Mouse (Mus musculus): Measurements from ENCODE around the gene Fate1. TPM values are rescaled to one million over a fixed set of nuclear protein-coding genes. Genes with fewer than 3 reads are reported as not detected.

Gene Fate1
- polyA plus RNA-seq, 1 experiment from 2014 or later = not detected

GRCm38 (mm10) chrX:71983775-71984174, 11.0 kb downstream of the Fate1 start:
- 91% methylated on average over 1 of the region's 1 CpGs for WGBS

DNA sequence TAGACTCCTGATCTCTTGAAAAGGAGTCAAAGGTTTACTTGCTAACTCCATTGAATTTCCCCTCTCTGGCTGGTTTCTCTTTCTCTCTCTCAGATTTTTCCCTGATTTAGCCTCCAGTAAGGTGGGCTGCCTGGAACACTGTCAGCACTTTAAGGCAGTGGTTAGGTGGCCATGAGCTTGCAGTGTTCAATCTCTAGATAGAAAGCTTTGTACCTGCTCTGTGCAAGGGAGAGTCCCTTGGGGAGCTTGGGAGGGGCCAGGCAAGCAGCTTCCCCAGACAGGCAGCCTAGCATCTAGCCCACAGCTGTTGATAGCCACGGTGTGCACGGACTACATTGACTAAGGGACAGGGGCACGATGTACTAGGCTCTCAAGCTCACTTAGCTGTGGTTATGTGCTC, 18.8 kb downstream of the Fate1 start, which contains the start of gene Cnga2:
Gene Cnga2 (plus strand): TSS at position 301 of the 400 bp plus-strand sequence.
- H3K4me2 ChIP-seq = no peak within 1 kb of the TSS
- no peak within 1 kb of the TSS for H3K4me3 ChIP-seq (replicated peaks)
- 77% methylated on average over 3 of the region's 3 CpGs for WGBS
- H3K27me3 ChIP-seq = peaks cover 7% of the 10 kb centered on the region
- H3K4me1 ChIP-seq = no peaks in the 10 kb centered on the region
- no peaks in the 10 kb centered on the region for H3K36me3 ChIP-seq
- no peak for ATAC-seq (replicated peaks; ENCODE audit: low FRiP score)
- H3K27ac ChIP-seq = no peak within 1 kb of the TSS
- no peak within 1 kb of the TSS for H3K9ac ChIP-seq
- H3K9me3 ChIP-seq (replicated peaks) = no peaks in the 10 kb centered on the region

More at GRCm38 (mm10) chrX:71983775-71984174, 11.0 kb downstream of the Fate1 start:
- H3K9me3 ChIP-seq (replicated peaks) = no peaks in the 10 kb centered on the region
- no peaks in the 10 kb centered on the region for H3K4me1 ChIP-seq
- ATAC-seq (replicated peaks; ENCODE audit: low FRiP score) = no peak
- H3K9ac ChIP-seq = no peak overlapping the region
- no peak overlapping the region for H3K27ac ChIP-seq
- no peak overlapping the region for H3K4me2 ChIP-seq
- no peaks in the 10 kb centered on the region for H3K36me3 ChIP-seq
- H3K27me3 ChIP-seq = peaks cover 11% of the 10 kb centered on the region; the same call in 1 of the 2 replicates
- no peak overlapping the region for H3K4me3 ChIP-seq (replicated peaks)

DNA sequence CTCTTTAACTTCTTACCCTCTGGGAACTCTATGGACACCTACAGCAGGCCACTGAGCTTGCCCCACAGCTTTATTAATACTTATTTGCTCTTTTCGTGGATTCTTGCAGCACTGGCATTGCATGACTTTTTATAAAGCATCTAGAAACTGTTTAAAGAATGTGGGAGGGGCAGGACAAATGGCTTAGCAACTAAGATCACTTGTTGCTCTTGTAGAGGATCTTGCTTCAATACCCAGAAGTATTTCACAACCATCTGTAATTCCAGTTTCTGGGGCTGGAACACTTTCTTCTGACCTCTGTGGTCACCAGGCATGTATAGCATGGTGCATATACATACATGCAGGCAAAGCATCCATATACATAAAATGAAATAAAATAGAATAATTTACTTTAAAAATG, 23.2 kb downstream of the Fate1 start:
- WGBS = 74% methylated on average over 1 of the region's 1 CpGs
- no peak for ATAC-seq (replicated peaks; ENCODE audit: low FRiP score)
- no peak overlapping the region for H3K9ac ChIP-seq
- no peaks in the 10 kb centered on the region for H3K9me3 ChIP-seq (replicated peaks)
- no peaks in the 10 kb centered on the region for H3K4me1 ChIP-seq
- no peak overlapping the region for H3K4me3 ChIP-seq (replicated peaks)
- no peak overlapping the region for H3K4me2 ChIP-seq
- H3K36me3 ChIP-seq = no peaks in the 10 kb centered on the region
- peaks cover 7% of the 10 kb centered on the region; the same call in 1 of the 2 replicates for H3K27me3 ChIP-seq
- no peak overlapping the region for H3K27ac ChIP-seq

- ATAC-seq (replicated peaks; ENCODE audit: low FRiP score) = no peak
- H3K27ac ChIP-seq = no peak overlapping the region
Observed at GRCm38 (mm10) chrX:72009930-72010329, 37.1 kb downstream of the Fate1 start.

DNA sequence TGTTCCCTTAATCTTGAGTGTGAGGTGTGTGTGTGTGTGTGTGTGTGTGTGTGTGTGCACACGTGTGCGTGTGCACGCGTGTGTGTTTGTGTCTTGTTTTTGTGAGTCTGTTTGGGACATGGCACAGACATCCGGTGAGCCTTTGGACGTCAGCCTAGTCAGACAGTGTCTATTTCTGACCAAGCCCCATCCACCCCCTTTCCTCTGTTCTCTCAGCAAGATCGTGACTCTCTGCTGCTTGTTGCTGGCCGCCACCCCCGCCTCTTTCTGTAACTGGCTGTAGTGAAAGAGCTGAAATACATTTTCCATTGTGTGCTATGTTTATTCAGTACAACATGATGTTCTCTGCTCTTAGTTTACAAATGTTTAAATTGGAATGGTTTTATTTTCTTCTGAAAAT, 39.5 kb downstream of the Fate1 start:
- WGBS = 76% methylated on average over 9 of the region's 9 CpGs
- no peak for ATAC-seq (replicated peaks; ENCODE audit: low FRiP score)
- Histone ChIP-seq H3K27ac (no peak overlapping the region), H3K4me1 (no peaks in the 10 kb centered on the region), H3K4me3 (replicated peaks) (no peak overlapping the region), H3K4me2 (no peak overlapping the region), H3K9me3 (replicated peaks) (no peaks in the 10 kb centered on the region), H3K27me3 (peaks cover 5% of the 10 kb centered on the region; the same call in 1 of the 2 replicates), H3K9ac (no peak overlapping the region), H3K36me3 (no peaks in the 10 kb centered on the region)

More at GRCm38 (mm10) chrX:72009930-72010329, 37.1 kb downstream of the Fate1 start:
- no peaks in the 10 kb centered on the region for H3K4me1 ChIP-seq
- no peaks in the 10 kb centered on the region for H3K9me3 ChIP-seq (replicated peaks)
- H3K4me3 ChIP-seq (replicated peaks) = no peak overlapping the region
- peaks cover 5% of the 10 kb centered on the region; the same call in 1 of the 2 replicates for H3K27me3 ChIP-seq
- H3K36me3 ChIP-seq = no peaks in the 10 kb centered on the region
- no peak overlapping the region for H3K4me2 ChIP-seq
- no peak overlapping the region for H3K9ac ChIP-seq

GRCm38 (mm10) chrX:72012804-72013203, 40.0 kb downstream of the Fate1 start:
- Histone ChIP-seq H3K9me3 (replicated peaks) (no peaks in the 10 kb centered on the region), H3K4me2 (no peak overlapping the region), H3K9ac (no peak overlapping the region), H3K4me3 (replicated peaks) (no peak overlapping the region), H3K27me3 (peaks cover 5% of the 10 kb centered on the region; the same call in 1 of the 2 replicates), H3K36me3 (no peaks in the 10 kb centered on the region), H3K4me1 (no peaks in the 10 kb centered on the region), H3K27ac (no peak overlapping the region)
- no peak for ATAC-seq (replicated peaks; ENCODE audit: low FRiP score)
- WGBS = 38% methylated on average over 3 of the region's 3 CpGs

- Histone ChIP-seq H3K4me1 (no peaks in the 10 kb centered on the region), H3K4me2 (no peak overlapping the region), H3K9me3 (replicated peaks) (no peaks in the 10 kb centered on the region), H3K36me3 (no peaks in the 10 kb centered on the region), H3K27ac (no peak overlapping the region), H3K9ac (no peak overlapping the region), H3K4me3 (replicated peaks) (no peak overlapping the region), H3K27me3 (peaks cover 7% of the 10 kb centered on the region; the same call in 1 of the 2 replicates)
- WGBS = 85% methylated on average over 1 of the region's 1 CpGs
- no peak for ATAC-seq (replicated peaks; ENCODE audit: low FRiP score)
Observed at GRCm38 (mm10) chrX:72022241-72022640, 49.5 kb downstream of the Fate1 start.

DNA sequence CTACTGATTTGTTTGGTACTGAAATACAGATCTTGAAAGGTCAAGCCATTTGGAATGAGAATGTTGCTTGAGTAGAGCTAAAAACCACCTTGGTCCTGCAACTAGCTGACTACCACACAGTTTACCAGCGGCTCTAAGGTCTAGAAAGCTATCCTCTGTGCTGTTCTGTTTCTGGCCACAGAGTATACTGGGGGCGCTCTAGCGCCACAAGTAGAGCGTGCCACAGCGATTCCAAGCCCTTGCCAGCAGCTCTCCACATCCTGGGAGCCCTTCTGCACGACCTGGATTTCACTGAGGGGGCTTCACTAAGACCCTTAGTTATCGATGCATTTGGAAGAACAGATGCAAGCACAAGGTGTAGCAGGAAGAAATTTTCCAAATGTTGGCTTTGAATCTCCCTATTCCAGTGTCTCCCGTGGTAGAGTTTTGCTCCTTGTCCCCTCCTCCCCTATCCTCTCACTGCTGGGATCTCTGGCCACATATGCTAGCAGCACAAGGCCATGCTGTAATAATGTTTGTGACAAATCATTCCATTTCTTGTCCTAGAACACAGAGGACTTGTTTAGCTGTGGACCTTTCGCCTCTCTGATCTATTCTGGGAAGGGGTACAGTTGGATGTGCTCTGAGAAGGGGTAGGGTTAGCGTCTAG, 50.1 kb downstream of the Fate1 start:
- ATAC-seq (replicated peaks; ENCODE audit: low FRiP score) = no peak
- no peak overlapping the region for H3K9ac ChIP-seq
- H3K4me2 ChIP-seq = no peak overlapping the region
- no peaks in the 10 kb centered on the region for H3K36me3 ChIP-seq
- no peak overlapping the region for H3K4me3 ChIP-seq (replicated peaks)
- WGBS = 44% methylated on average over 10 of the region's 10 CpGs
- peaks cover 7% of the 10 kb centered on the region; the same call in 1 of the 2 replicates for H3K27me3 ChIP-seq
- no peaks in the 10 kb centered on the region for H3K9me3 ChIP-seq (replicated peaks)
- no peaks in the 10 kb centered on the region for H3K4me1 ChIP-seq
- no peak overlapping the region for H3K27ac ChIP-seq

DNA sequence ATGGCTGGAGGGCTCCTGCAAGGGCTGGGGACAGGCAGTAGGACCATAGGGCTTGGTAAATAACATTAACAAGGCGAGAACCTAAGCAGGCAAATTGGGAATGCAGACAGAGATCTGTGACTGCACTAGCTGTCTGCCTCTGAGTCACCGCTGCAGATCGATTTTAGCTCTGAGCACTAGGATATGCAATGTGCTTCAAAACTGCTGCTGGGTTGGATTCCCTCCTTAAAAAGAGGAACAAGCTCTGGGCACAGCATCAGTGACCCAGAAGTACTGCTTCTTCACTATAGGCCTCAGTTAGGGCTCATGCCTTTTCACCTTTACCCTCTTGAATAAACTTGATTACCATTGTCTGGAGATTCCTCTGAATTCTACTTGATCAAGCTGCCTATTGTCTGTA, 50.8 kb downstream of the Fate1 start:
- Histone ChIP-seq H3K4me3 (replicated peaks) (no peak overlapping the region), H3K27me3 (peaks cover 7% of the 10 kb centered on the region; the same call in 1 of the 2 replicates), H3K4me1 (no peaks in the 10 kb centered on the region), H3K9me3 (replicated peaks) (no peaks in the 10 kb centered on the region), H3K36me3 (no peaks in the 10 kb centered on the region), H3K4me2 (no peak overlapping the region), H3K27ac (no peak overlapping the region), H3K9ac (no peak overlapping the region)
- no peak for ATAC-seq (replicated peaks; ENCODE audit: low FRiP score)
- WGBS = 80% methylated on average over 3 of the region's 3 CpGs

Other genes with a start within 250 kb of the Fate1 start
- 42.4 and 44.0 TPM in 2 replicates for gene Vma21, start 157.1 kb upstream of the Fate1 start, polyA plus RNA-seq (2015; fragmentation: Nextera tagmentation; extraction: Ambion mirVana)
- 0.10 TPM in 1 of 2 replicates, not detected in the other for gene Gm1141, start 52.0 kb upstream of the Fate1 start, polyA plus RNA-seq (2015; fragmentation: Nextera tagmentation; extraction: Ambion mirVana)
- gene Prrg3, start 10.4 kb upstream of the Fate1 start, polyA plus RNA-seq (2015; fragmentation: Nextera tagmentation; extraction: Ambion mirVana) = 11.0 and 11.5 TPM in 2 replicates
- gene Cnga2, start 18.9 kb downstream of the Fate1 start, polyA plus RNA-seq (2015; fragmentation: Nextera tagmentation; extraction: Ambion mirVana) = 0.09 and 0.17 TPM in 2 replicates
- not detected in 2 replicates for gene Magea4, start 249.0 kb downstream of the Fate1 start, polyA plus RNA-seq (2015; fragmentation: Nextera tagmentation; extraction: Ambion mirVana)

All from kidney, embryonic 15.5 days (tissue).